Mouse (Mus musculus): ENCODE measurements around the gene Efna1. TPM values are rescaled to one million over a fixed set of nuclear protein-coding genes. Genes with fewer than 3 reads are reported as not detected.

Efna1 gene
- total RNA-seq (2014; fragmentation: Nextera tagmentation) (not detected in 2 replicates), total RNA-seq (2017) (0.05 and 0.12 TPM in 2 replicates), polyA plus RNA-seq (2012) (not detected in 2 replicates)

DNA sequence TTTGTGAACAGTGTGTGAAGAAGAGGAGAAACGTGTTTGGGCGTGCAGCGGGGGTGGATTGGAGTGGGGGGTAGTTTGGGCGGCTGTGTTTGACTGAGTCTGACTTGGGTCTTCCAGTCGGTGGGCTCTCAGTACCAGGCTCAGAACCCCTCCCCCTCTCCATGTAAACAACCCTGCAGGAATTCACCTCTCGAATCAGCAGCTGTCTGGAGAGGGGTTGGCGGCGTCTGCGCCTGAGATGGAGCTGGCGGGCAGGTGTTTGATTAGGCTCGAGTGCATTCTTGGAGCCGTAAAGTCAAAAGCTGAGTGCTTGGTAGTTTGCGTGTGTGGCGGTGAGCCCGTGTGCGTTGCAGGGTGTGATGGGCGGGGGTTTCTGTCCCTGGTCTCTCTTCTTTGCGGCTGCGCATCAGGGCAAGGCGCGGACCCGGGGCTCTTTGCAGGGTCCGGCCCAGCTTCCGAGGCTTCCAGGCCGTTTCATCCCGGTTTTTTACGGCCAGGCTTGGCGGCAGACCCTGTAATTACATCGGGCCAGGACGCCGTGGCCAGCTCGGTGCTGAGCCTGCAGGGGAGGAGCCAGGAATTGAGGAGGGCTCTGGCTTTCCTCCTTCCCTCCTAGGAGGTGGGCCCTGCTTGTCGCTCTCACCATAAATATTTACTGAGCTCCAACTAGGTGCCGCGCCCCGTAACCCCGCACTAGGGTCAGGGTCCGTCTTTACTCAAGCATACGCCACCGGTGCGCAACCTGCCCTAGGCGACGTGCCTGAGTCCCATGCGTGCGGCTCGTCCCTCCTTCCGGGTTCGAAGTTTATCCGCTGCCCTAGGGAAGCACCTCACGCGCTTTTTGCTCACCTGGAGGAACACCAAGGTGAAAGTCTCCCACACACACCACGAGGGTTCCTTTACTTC lies at the start of gene Efna1:
TSS of gene Efna1 (minus strand) at position 537 of the 906 bp plus-strand sequence.
- Histone ChIP-seq H3K4me1 (ENCODE audit: insufficient read depth, low read depth, low read length) (peaks cover 8% of the 10 kb centered on the region), H3K4me3 (ENCODE audit: low read depth, low read length) (no peak within 1 kb of the TSS), H3K36me3 (replicated peaks) (no peaks in the 10 kb centered on the region), H3K27me3 (ENCODE audit: insufficient read depth, low read length) (peaks cover 76% of the 10 kb centered on the region), H3K9me3 (replicated peaks) (no peaks in the 10 kb centered on the region)
- ATAC-seq (ENCODE audit: extremely low read depth, insufficient number of reproducible peaks, low FRiP score, poor library complexity, severe bottlenecking) (no peak), DNase-seq (ENCODE audit: low spot score) (no peak)
- TF ChIP-seq GATA2 (IDR thresholded peaks at IDR 0.05; ENCODE audit: borderline replicate concordance, low read depth, low read length) (no peak), TAL1 (conservative IDR thresholded peaks at IDR 0.05; ENCODE audit: low read depth, low read length) (no peak), POLR2AphosphoS5 (IDR thresholded peaks at IDR 0.05; ENCODE audit: insufficient replicate concordance, low read depth, low read length) (no peak), GATA1 (IDR thresholded peaks at IDR 0.05; ENCODE audit: borderline replicate concordance, low read length) (no peak), CTCF (IDR thresholded peaks at IDR 0.05; ENCODE audit: low read depth, low read length) (no peak)

DNA sequence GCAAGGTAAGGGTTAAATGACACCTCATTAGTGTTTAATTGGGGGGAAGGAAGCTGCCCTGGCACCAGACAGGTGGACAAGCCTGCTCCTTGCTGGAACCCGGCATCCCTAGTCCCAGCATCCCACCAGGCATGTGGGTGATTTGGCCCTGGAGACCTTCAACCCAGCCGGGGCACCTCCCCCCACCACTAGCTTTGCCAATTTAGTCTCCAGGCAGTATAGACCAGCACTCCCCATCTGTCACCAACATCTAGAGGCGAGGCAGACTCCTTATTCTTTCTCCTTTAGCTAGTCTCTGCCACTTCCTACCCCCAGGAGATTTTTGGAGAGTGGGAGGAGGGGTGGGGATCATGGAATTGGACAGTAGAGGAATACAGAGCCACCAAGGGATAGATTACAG lies 49.4 kb upstream of the Efna1 start:
- ATAC-seq (ENCODE audit: extremely low read depth, insufficient number of reproducible peaks, low FRiP score, poor library complexity, severe bottlenecking), result no peak
- H3K36me3 ChIP-seq (replicated peaks), result no peaks in the 10 kb centered on the region
- H3K4me3 ChIP-seq (ENCODE audit: low read depth, low read length), result no peak overlapping the region
- no peak for DNase-seq (ENCODE audit: low spot score)
- no peaks in the 10 kb centered on the region for H3K9me3 ChIP-seq (replicated peaks)
- H3K4me1 ChIP-seq (ENCODE audit: insufficient read depth, low read depth, low read length), result peaks cover 8% of the 10 kb centered on the region; the same call in 1 of the 2 replicates
- H3K27me3 ChIP-seq (ENCODE audit: insufficient read depth, low read length), result peaks cover 37% of the 10 kb centered on the region
- TF ChIP-seq POLR2AphosphoS5 (IDR thresholded peaks at IDR 0.05; ENCODE audit: insufficient replicate concordance, low read depth, low read length) (no peak), CTCF (IDR thresholded peaks at IDR 0.05; ENCODE audit: low read depth, low read length) (no peak), GATA1 (IDR thresholded peaks at IDR 0.05; ENCODE audit: borderline replicate concordance, low read length) (no peak), TAL1 (conservative IDR thresholded peaks at IDR 0.05; ENCODE audit: low read depth, low read length) (no peak), GATA2 (IDR thresholded peaks at IDR 0.05; ENCODE audit: borderline replicate concordance, low read depth, low read length) (no peak)

DNA sequence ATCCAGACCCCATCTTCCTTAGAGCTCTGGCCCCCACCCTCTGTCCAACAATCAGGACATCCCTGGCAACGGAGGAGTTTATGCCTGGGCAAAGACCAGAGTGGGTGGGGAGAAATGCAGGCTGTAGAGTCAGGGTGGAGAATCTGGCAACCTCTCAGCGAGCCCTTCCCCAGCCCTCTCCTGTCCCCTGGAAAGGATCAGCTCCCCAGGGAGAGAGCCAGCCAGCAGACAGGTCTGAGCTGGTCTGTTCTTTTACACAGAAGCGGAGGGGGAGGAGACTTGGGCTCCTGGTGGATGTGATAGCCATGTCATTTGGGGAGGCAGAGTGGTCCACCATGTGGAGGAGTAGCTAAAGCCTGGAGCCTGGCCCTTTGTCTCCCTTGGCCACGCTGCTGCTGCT lies 47.7 kb upstream of the Efna1 start:
- no peak for ATAC-seq (ENCODE audit: extremely low read depth, insufficient number of reproducible peaks, low FRiP score, poor library complexity, severe bottlenecking)
- DNase-seq (ENCODE audit: low spot score), result no peak
- Histone ChIP-seq H3K27me3 (ENCODE audit: insufficient read depth, low read length) (peaks cover 23% of the 10 kb centered on the region), H3K4me1 (ENCODE audit: insufficient read depth, low read depth, low read length) (peaks cover 8% of the 10 kb centered on the region; the same call in 1 of the 2 replicates), H3K9me3 (replicated peaks) (no peaks in the 10 kb centered on the region), H3K36me3 (replicated peaks) (no peaks in the 10 kb centered on the region), H3K4me3 (ENCODE audit: low read depth, low read length) (no peak overlapping the region)
- TF ChIP-seq GATA1 (IDR thresholded peaks at IDR 0.05; ENCODE audit: borderline replicate concordance, low read length) (no peak), CTCF (IDR thresholded peaks at IDR 0.05; ENCODE audit: low read depth, low read length) (no peak), GATA2 (IDR thresholded peaks at IDR 0.05; ENCODE audit: borderline replicate concordance, low read depth, low read length) (no peak), POLR2AphosphoS5 (IDR thresholded peaks at IDR 0.05; ENCODE audit: insufficient replicate concordance, low read depth, low read length) (no peak), TAL1 (conservative IDR thresholded peaks at IDR 0.05; ENCODE audit: low read depth, low read length) (no peak)

DNA sequence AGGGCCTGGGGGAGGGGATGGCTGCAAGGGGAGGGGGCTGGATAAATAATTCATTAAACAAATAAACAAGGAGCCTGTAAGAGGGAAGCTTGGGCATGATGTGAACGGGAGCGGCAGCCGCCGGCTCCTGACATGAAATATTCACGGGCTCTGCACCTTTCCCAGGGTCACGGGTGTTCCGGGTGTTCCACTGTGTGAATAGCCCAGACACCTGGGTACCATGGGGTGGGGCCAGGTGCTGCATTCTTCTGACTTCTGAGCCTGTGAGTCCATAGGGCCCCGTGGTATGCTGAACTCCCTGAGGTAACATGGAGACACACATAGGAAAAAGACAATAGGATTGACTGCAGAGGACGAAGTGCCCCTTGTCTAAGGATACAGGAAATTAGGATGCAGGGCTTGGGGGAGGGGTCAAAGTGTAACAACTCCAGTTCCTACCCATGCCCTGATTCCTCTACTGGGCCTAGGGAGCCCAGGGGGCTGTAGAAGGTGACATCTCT lies 46.5 kb upstream of the Efna1 start:
- TF ChIP-seq TAL1 (conservative IDR thresholded peaks at IDR 0.05; ENCODE audit: low read depth, low read length), result no peak
- DNase-seq (ENCODE audit: low spot score) (no peak), ATAC-seq (ENCODE audit: extremely low read depth, insufficient number of reproducible peaks, low FRiP score, poor library complexity, severe bottlenecking) (no peak)
- peaks cover 12% of the 10 kb centered on the region for H3K4me1 ChIP-seq (ENCODE audit: insufficient read depth, low read depth, low read length)
- peaks cover 30% of the 10 kb centered on the region for H3K27me3 ChIP-seq (ENCODE audit: insufficient read depth, low read length)
- H3K9me3 ChIP-seq (replicated peaks), result no peaks in the 10 kb centered on the region
- H3K36me3 ChIP-seq (replicated peaks), result no peaks in the 10 kb centered on the region
- no peak overlapping the region for H3K4me3 ChIP-seq (ENCODE audit: low read depth, low read length)

DNA sequence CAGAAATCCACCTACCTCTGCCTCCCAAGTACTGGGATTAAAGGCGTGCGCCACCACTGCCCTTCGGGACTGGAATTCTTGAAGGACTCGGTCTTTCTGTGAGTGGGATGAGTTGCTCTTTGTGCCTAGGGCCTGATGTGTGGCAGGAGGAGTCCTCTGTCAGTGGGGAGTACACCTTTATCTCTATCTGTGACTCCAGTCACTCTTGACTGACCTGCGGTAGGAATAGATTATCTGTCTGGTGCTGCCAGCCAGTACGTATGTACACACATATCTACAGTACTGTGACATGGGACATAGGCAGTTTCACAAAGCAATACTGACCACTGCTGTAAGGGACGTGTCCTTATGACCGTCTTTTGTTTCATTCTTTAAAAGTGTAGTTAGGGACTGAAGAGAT lies 44.9 kb upstream of the Efna1 start:
- TF ChIP-seq TAL1 (conservative IDR thresholded peaks at IDR 0.05; ENCODE audit: low read depth, low read length) (no peak), POLR2AphosphoS5 (IDR thresholded peaks at IDR 0.05; ENCODE audit: insufficient replicate concordance, low read depth, low read length) (no peak), GATA2 (IDR thresholded peaks at IDR 0.05; ENCODE audit: borderline replicate concordance, low read depth, low read length) (no peak), GATA1 (IDR thresholded peaks at IDR 0.05; ENCODE audit: borderline replicate concordance, low read length) (no peak), CTCF (IDR thresholded peaks at IDR 0.05; ENCODE audit: low read depth, low read length) (no peak)
- ATAC-seq (ENCODE audit: extremely low read depth, insufficient number of reproducible peaks, low FRiP score, poor library complexity, severe bottlenecking) (no peak), DNase-seq (ENCODE audit: low spot score) (no peak)
- Histone ChIP-seq H3K27me3 (ENCODE audit: insufficient read depth, low read length) (peaks cover 39% of the 10 kb centered on the region), H3K4me1 (ENCODE audit: insufficient read depth, low read depth, low read length) (peaks cover 11% of the 10 kb centered on the region), H3K4me3 (ENCODE audit: low read depth, low read length) (no peak overlapping the region), H3K9me3 (replicated peaks) (peaks cover 2% of the 10 kb centered on the region; the same call in 1 of the 2 replicates), H3K36me3 (replicated peaks) (no peaks in the 10 kb centered on the region)

DNA sequence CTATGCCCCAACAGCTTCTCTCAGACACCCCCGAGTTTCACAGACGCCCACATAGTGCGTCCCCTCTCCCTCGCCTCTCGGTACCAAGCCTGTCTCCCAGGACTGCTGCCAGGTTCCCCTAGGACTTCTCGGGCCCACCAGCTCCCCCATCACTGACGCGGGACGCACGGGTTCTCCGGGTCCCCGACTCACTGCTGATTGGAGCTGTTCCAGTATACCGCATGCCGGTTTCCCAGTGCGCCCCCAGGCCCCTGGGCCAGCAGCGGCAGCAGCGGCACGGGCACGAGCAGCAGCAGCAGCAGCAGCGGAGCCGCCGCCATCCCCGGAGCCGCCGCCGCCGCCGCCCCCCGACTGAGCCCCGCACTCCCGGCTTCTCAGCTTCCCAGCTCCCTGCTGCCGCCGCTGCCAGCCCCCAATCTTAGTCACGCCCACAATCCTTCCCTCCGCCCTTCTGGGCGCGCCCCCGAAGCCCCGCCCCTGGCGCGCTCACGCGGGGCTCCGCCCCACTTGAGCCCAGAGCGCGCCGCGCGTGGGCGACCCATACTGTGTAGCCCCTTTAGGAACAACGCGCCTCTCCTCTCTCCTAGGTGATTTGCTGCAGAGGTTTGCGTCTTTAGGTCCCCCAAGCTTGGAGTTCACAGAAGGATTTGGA lies 41.7 kb upstream of the Efna1 start, which contains the start of gene Efna3:
TSS of gene Efna3 (minus strand) at position 452 of the 652 bp plus-strand sequence.
- ATAC-seq (ENCODE audit: extremely low read depth, insufficient number of reproducible peaks, low FRiP score, poor library complexity, severe bottlenecking) (no peak), DNase-seq (ENCODE audit: low spot score) (no peak)
- H3K4me3 ChIP-seq (ENCODE audit: low read depth, low read length), result no peak within 1 kb of the TSS
- H3K27me3 ChIP-seq (ENCODE audit: insufficient read depth, low read length), result peaks cover 60% of the 10 kb centered on the region
- peaks cover 7% of the 10 kb centered on the region for H3K4me1 ChIP-seq (ENCODE audit: insufficient read depth, low read depth, low read length)
- H3K9me3 ChIP-seq (replicated peaks), result peaks cover 2% of the 10 kb centered on the region; the same call in 1 of the 2 replicates
- H3K36me3 ChIP-seq (replicated peaks), result no peaks in the 10 kb centered on the region
- no peak for TF ChIP-seq GATA2 (IDR thresholded peaks at IDR 0.05; ENCODE audit: borderline replicate concordance, low read depth, low read length)
- no peak for TF ChIP-seq TAL1 (conservative IDR thresholded peaks at IDR 0.05; ENCODE audit: low read depth, low read length)
